Mouse (Mus musculus) ovary, adult 18-20 months (tissue): Measurements from ENCODE around the gene Aldh3b3.
A peak's percentile ranks its signal among the peaks of the same experiment; 100 is the strongest.
"Not testable (repeated sequence)": the region's sequence is repeated elsewhere in the genome, so short reads cannot be mapped to it uniquely, and the experiment has no call there.

Experiments
- DNase-seq: peaks from one replicate; pipeline ENCODE4 v3.0.0; 2022; ENCODE audit warnings: low spot score, mixed read lengths

Gene Aldh3b3

DNA sequence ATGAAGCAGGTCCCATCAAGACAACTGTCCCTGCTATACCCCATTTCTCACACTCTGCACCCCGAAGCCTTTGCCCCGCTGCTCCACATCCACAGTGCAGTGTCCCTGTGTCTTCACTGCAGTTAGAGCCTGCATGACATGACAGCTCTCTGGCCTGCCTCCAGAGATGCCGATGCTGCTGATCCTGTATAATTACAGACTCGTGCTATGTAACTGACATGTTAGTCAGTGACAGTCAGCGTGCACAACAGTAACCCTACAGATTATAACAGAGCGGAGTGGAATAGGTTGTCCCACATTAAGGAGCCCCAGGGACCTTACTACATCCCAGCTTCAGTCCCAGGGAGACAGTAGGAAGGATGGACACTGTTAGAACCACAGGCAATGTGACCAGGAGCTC lies 16.2 kb downstream of the Aldh3b3 start:
- not testable (repeated sequence) for DNase-seq

GRCm38 (mm10) chr19:3975866-3976265 lies 17.4 kb downstream of the Aldh3b3 start:
- no peak for DNase-seq

DNA sequence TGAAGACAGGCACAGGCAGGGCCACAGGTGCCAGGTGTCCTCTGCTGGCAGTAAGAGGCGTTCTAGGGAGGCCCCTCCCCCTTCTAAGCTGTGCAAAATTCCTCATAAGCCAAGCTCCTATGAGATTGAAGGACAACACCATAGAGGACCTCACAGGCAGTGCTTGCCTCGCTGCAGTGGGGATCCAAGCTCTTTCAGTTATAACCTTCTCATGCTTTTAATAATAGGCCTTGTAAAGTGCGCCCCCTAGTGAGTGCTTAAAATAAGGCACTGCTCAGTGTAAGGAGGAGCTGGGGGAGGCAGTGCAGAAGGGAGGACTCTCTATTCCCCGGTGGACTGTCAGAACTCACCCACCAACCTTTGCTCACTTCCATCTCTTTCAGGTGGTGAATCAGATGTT lies 21.9 kb downstream of the Aldh3b3 start:
- DNase-seq = peak; percentile 47

- DNase-seq = no peak
Measured at GRCm38 (mm10) chr19:3980917-3981316, 22.5 kb downstream of the Aldh3b3 start.

GRCm38 (mm10) chr19:3983527-3984200 lies 25.2 kb downstream of the Aldh3b3 start:
- no peak for DNase-seq

DNA sequence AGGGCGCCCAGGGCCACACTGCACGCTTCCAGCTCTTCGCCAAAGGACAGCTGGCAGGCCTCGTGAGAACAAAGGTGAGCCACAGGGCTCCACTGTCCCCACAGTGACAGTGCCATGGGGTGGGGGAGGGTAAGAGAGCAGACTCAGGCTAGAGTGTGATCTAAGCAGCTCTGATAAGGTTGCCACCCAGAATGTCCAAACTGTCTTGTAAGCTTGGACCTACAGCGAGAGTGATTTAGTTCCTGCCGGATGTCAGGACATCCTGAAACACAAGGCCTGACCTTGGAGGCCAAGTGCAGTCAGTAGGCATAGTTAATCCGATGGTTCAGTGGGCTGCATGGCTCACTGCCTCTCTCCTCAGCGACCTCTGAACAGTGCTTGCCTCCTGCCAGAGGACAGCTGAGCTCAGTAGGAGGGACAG lies 26.8 kb downstream of the Aldh3b3 start:
- no peak for DNase-seq

DNA sequence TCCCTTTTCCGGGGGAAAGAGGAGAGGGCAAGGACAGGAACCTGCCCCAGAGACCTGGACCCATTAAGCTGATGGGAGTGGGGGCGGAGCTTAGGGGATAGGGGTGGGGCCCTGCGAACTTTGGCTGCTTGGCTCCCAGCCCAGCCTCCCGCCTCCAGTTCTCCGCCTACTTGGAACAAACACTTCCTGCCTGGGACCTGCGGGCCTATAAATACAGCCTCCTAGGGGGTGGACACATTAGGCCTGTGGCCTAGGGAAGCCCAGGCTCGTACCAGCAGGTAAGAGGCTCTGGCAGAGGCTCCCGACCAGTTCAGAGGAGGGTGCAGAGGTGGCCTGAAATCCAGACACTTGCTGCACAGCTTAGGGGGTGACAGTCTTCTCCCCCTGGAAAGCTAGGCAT lies 27.9 kb downstream of the Aldh3b3 start, which contains the start of gene Acy3:
Acy3 (plus strand) TSS at position 237 of the 400 bp plus-strand sequence.
- peak; percentile 72 for DNase-seq

DNA sequence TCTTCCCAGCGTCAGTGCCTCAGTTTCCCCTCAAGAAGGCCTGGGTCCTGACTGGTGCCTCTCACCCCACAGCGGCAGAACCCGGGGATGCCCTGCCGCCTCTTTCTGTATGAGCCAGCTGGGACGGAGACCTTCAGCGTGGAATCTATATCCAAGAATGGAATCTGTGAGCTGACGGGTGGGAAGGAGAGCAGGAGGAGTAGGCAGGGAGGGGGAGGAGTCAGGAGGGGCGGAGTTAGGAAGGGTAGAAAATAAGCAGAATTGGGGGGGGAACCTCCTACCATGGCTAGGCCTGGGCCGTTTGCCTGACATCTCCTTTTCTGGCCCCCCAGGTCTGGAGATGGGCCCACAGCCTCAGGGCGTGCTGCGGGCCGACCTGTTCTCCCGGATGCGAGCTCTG lies 29.6 kb downstream of the Aldh3b3 start:
- DNase-seq = no peak

GRCm38 (mm10) chr19:3988750-3989149 lies 30.3 kb downstream of the Aldh3b3 start:
- DNase-seq = no peak

DNA sequence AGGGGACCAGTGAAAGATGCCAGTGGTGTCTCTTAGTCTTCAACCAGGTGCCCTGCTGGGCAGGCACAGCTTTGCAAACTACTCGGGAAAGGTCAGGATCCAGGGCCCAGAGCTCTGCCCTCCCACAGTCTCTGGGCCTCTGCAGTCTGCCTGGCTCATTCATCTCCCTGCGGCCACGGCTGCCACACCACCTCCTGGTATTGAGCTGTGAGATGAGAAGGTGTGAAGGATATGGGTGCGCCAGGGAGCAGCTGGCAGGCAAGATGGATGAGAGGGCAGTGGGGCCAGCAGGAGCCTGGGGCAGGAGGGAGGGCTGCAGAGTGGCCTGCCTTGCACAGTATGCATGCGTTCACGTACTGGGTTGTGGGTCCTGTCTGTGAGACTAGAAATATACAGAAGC lies 32.4 kb downstream of the Aldh3b3 start:
- no peak for DNase-seq

GRCm38 (mm10) chr19:3991562-3991961 lies 33.1 kb downstream of the Aldh3b3 start:
- no peak for DNase-seq

GRCm38 (mm10) chr19:3991966-3992365 lies 33.5 kb downstream of the Aldh3b3 start:
- no peak for DNase-seq

- DNase-seq = no peak
Measured at GRCm38 (mm10) chr19:3992416-3992815, 34.0 kb downstream of the Aldh3b3 start, which contains the start of gene Tbx10. TSS of gene Tbx10 (plus strand) at chr19:3992752.

DNA sequence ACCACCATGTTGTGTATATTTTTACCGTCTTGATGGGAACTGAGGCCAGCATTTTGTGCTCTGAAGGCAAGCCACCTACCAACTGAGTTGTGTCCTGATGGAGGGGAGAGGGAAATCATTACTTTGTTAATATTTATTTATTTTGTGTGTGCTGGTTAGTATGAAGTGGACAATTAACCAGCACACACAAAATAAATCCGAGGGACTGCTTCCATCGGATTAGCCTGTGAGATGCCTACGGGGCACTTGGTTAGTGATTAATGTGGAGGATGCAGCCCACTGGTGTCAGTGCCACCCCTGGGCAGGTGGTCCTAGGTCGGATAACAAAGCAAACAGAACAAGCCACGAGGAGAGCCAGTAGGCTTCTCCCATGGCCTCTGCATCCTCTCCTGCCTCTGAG lies 36.5 kb downstream of the Aldh3b3 start:
- DNase-seq = no peak

DNA sequence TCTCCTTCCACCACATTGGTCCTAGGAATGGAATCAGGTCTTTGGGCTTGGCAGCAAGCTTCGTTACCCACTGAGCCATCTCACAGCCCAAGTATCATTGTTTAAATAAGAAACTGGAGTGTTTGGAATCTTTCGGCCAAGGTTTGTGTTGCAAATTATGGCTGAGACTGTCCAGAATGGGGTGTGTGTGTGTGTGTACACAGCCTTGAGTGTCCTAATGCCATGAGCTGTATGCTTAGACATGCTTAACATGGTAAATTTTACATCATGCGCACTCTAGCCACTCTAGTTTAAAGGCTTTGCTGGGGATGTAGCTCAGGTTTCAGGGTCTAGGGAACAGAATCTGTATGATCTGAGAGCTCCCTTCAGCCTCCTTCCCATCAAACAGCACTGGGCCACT lies 37.1 kb downstream of the Aldh3b3 start:
- no peak for DNase-seq

DNA sequence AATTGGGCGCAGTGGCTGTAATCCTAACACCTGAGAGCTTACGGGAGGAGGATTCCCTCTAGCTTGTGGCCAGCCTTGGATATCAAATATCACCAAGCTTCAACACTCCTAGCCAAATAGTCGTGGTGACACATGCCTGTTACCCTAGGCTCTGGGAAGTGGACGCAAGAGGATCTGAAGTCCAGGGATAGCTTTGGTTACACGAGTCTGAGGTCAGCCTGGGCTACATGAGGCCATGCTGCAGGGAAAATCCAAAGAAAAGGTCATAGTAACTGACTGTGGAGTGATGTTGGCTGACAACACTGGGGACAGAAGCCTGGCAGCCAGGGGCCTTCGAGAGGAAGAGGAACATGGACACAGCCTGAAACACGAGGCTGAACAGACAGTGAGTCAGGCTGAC lies 37.7 kb downstream of the Aldh3b3 start:
- DNase-seq = no peak

- no peak for DNase-seq
Measured at GRCm38 (mm10) chr19:3996747-3997146, 38.3 kb downstream of the Aldh3b3 start.

DNA sequence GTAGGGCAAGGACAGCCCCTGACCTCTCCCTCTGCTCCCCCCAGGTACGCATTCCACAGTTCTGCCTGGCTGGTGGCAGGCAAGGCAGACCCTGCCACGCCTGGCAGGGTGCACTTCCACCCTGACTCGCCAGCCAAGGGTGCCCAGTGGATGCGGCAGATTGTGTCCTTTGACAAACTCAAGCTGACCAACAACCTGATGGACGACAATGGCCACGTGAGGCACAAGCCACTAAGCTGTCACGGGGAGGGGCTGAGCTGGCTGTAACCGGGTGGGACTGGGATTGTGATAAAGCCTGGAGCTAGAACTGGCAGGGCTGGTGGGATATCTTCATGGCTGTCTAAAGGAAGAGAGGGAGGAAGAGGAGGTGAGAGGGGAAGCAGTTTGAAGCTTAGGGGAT lies 38.8 kb downstream of the Aldh3b3 start:
- no peak for DNase-seq

GRCm38 (mm10) chr19:3998335-3998734 lies 39.9 kb downstream of the Aldh3b3 start:
- no peak for DNase-seq

DNA sequence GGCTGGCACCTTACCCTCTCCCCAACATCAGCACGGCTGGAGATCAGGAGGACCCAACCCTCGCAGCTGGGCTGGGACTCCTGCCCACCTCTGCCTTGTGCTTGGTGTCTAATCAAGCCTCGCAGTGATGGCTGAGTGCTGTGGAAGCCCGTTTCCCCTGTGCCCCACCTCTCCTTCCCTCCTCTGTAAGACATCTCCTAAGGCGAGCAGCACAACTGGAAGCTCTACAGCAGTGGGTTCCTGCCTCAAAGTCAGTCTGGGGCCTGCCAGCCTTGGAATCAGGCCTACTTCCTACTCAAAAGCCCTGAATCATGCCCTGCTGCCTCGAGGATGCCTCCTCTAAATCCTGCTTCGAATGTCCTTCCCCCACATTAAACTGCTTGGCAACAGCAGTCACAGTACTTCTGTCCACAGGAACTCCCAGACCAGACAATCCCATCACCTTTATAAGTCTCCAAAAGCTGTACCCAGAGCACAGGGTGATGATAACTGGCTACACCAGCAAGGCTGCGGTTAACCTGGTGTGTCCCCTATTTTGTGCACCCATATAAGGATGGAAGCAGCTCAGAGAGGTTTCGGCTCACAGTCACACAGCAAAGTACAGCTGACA lies 40.8 kb downstream of the Aldh3b3 start:
- no peak for DNase-seq

- peak; percentile 94 for DNase-seq
Measured at GRCm38 (mm10) chr19:4000119-4000900, 41.9 kb downstream of the Aldh3b3 start, which contains the start of the genes Nudt8 and Gm49405. TSS of gene Nudt8 (plus strand) at chr19:4000580. TSS of gene Gm49405 (plus strand) at chr19:4000626.

DNA sequence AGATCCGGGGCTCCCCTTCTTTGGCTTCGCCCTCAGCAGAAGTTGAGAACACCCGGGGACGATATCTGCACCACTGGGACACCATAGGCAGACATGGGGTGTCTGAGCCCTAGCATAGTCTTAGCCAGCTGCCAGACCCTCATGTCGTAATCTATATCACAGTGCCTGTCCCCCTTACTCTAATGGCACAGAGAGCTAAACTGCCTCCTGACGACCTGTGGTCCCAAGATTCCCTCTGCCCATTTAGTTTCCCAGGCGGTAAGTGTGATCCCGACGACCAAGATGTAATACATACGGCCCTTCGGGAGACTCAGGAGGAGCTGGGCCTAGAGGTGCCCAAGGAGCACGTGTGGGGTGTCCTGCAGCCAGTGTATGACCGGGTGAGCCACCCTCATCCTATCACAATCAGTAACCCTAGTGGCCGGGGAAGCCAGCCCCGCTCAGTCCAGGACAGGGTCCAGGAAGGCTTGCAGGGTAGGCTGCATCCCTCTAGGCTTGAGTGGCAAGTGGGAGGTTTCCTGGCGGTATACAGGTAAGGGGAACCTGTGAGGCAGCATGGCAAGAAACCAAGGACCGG lies 42.6 kb downstream of the Aldh3b3 start:
- no peak for DNase-seq
